Mouse (Mus musculus): ENCODE results near the gene Kmt2e.

- no peak for TF ChIP-seq CTCF (IDR thresholded peaks at IDR 0.05; ENCODE audit: insufficient read depth, low read length)
- no peak for TF ChIP-seq POLR2A (IDR thresholded peaks at IDR 0.05; ENCODE audit: borderline replicate concordance, extremely low read depth, low read depth, low read length)
Observed at GRCm38 (mm10) chr5:23466546-23466945, 32.3 kb downstream of the Kmt2e start.

All from lung, adult 2 months (tissue).